Mouse (Mus musculus) cerebellum, adult 2 months (tissue): ENCODE results near the gene Robo2.

Experiments used
- CTCF ChIP-seq: fragments of 200-500 bp; IDR thresholded peaks from 2 replicates; pipeline ENCODE4 v1.5.1; 2011; ENCODE audit warnings: low read depth, mild to moderate bottlenecking, control low read depth, low read length, moderate library complexity, borderline replicate concordance; ENCODE audit not compliant: insufficient read depth
- POLR2A ChIP-seq: fragments of 200-500 bp; IDR thresholded peaks from 2 replicates; pipeline ENCODE4 v1.6.1; 2011; ENCODE audit warnings: low read length, control low read depth, borderline replicate concordance; ENCODE audit not compliant: insufficient read depth

GRCm38 (mm10) chr16:73870296-73870695 lies 541.3 kb downstream of the Robo2 start:
- TF ChIP-seq CTCF (no peak), POLR2A (no peak)
